ENCODE assay signal across 11 mouse cellular contexts in the genomic region with DNA sequence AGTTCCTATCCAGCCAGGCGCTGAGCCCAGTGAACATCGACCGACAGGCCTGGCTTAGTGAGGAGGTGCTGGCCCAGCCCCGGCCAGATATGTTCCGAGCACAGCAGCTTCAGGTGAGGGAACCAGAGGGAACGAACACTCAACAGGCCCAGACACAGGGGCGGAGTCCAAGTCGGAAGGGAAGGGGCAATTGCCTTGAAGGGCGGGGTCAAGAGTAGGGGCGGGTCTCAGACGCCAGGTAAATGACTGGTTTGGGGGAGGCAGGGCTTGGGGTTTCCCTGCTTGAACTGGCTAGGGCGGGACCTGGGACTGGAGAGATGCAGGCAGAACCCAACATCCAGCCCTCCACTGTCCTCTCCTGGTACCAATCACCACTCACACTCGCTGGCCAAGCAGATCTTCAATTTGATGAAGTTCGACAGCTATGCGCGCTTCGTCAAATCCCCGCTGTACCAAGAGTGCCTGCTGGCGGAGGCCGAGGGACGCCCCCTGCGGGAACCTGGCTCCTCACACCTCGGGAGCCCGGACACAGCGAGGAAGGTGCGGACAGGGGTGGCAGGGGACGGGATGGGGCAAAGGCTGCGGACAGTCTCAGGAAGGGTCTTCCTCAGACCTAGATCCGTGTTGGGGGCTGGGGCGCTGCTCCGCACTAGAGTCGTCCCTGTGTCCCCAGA. TPM values are rescaled to one million over a fixed set of nuclear protein-coding genes. Genes with fewer than 3 reads are reported as not detected.
DNase-seq lines count a peak whose midpoint lies in the region; ATAC-seq and TF ChIP-seq lines count a peak whose summit lies in the region.
"Had no signal": no experiment of that assay in that cellular context is flagged by ENCODE, and none has a peak within 500 bp of the region (broad histone marks: within the 10 kb centered on the region; RNA-seq: fewer than 3 reads in every experiment).

No protein-coding gene starts in this region.

- H3K36me3 ChIP-seq in heart, embryonic 15.5 days: no peaks in the 10 kb centered on the region
- H3K36me3 ChIP-seq in heart, adult 2 months (ENCODE audit: control insufficient read depth, insufficient read depth, low read length): no peaks in the 10 kb centered on the region
- H3K36me3 ChIP-seq in hindbrain, embryonic 12.5 days: no peaks in the 10 kb centered on the region

- H3K9ac ChIP-seq in heart, embryonic 15.5 days: no peak overlapping the region
- H3K9ac ChIP-seq in heart, adult 2 months (ENCODE audit: low read depth, low read length): no peak overlapping the region
- no peak overlapping the region for H3K9ac ChIP-seq in hindbrain, embryonic 12.5 days

- intact Hi-C loops in heart, adult 2 months (cut with DNase I): no loop called here

- peaks cover 4% of the 10 kb centered on the region; the same call in 1 of the 2 replicates for H3K4me1 ChIP-seq in heart, embryonic 15.5 days (replicated peaks)
- no peaks in the 10 kb centered on the region for H3K4me1 ChIP-seq in heart, adult 2 months (ENCODE audit: control insufficient read depth, insufficient read depth, low read length)
- H3K4me1 ChIP-seq in hindbrain, embryonic 12.5 days: peaks cover 10% of the 10 kb centered on the region; the same call in 1 of the 2 replicates

- no peak for DNase-seq in heart, adult 2 months
- peak; percentile 83 for DNase-seq in ES-CJ7 (ENCODE audit: low read depth, low spot score)
- peak; percentile 43 to 61 for DNase-seq in kidney, postnatal 4 days
- no peak for DNase-seq in thymus, postnatal 14 days
- DNase-seq in thymus, postnatal 25 days: no peak
- DNase-seq: adrenal gland, postnatal 25 days; heart, adult 18-20 months had no signal

- 0 out of 2 replicates have a peak overlapping the region, but pooled peaks have one; percentile 18 for H3K4me2 ChIP-seq in heart, embryonic 15.5 days
- 0 out of 2 replicates have a peak overlapping the region, but pooled peaks have one; percentile 4 for H3K4me2 ChIP-seq in hindbrain, embryonic 12.5 days (replicated peaks)

- no peak for TF ChIP-seq CTCF in heart, adult 2 months (IDR thresholded peaks at IDR 0.05)

- TF ChIP-seq POLR2A in heart, adult 2 months (IDR thresholded peaks at IDR 0.05; ENCODE audit: insufficient read depth, low read depth, low read length): no peak

- peaks cover 78% of the 10 kb centered on the region for H3K27me3 ChIP-seq in heart, embryonic 15.5 days
- peaks cover 3% of the 10 kb centered on the region; the same call in 1 of the 2 replicates for H3K27me3 ChIP-seq in heart, adult 2 months (ENCODE audit: control insufficient read depth, insufficient read depth, low read length)
- H3K27me3 ChIP-seq in hindbrain, embryonic 12.5 days: peaks cover 74% of the 10 kb centered on the region
- H3K27me3 ChIP-seq: CH12.LX had no signal

- WGBS in heart, embryonic 15.5 days: 11% methylated on average over 32 of the region's 32 CpGs
- WGBS in heart, adult 2 months: 32% methylated on average over 32 of the region's 32 CpGs
- WGBS in hindbrain, embryonic 12.5 days: 3% methylated on average over 31 of the region's 32 CpGs

- no peak for TF ChIP-seq EP300 in heart, adult 2 months (IDR thresholded peaks at IDR 0.05; ENCODE audit: insufficient read depth, low read depth, low read length)

- no peaks in the 10 kb centered on the region for H3K9me3 ChIP-seq in heart, embryonic 15.5 days (replicated peaks)
- no peaks in the 10 kb centered on the region for H3K9me3 ChIP-seq in hindbrain, embryonic 12.5 days (replicated peaks)

- H3K27ac ChIP-seq in heart, embryonic 15.5 days: no peak overlapping the region
- no peak overlapping the region for H3K27ac ChIP-seq in heart, adult 2 months
- H3K27ac ChIP-seq in hindbrain, embryonic 12.5 days: no peak overlapping the region

- no peak overlapping the region; the same call in 1 of the 2 replicates for H3K4me3 ChIP-seq in heart, embryonic 15.5 days
- H3K4me3 ChIP-seq in heart, adult 2 months: no peak overlapping the region
- peak overlapping the region; percentile 13; the same call in 1 of the 2 replicates for H3K4me3 ChIP-seq in hindbrain, embryonic 12.5 days

- no peaks in the 10 kb centered on the region for H3K79me2 ChIP-seq in heart, adult 2 months (replicated peaks; ENCODE audit: control insufficient read depth, insufficient read depth, low read length)

- no peak for ATAC-seq in heart, embryonic 15.5 days (replicated peaks; ENCODE audit: insufficient number of reproducible peaks, insufficient read depth, low FRiP score, low read depth)
- ATAC-seq in hindbrain, embryonic 12.5 days (ENCODE audit: low FRiP score): no peak
- ATAC-seq in inflammation-experienced regulatory T-cells, adult 6 months: no peak

RNA-seq across cellular contexts. Expression of a gene that starts 9.5 kb away (rescaled TPM):
- 0.42 and 1.9 TPM in 2 replicates for polyA plus RNA-seq in heart, embryonic 15.5 days (2015; fragmentation: Nextera tagmentation; extraction: Ambion mirVana)
- total RNA-seq in heart, adult 2 months (2021): under 1 TPM; 0.23 to 0.73 TPM
- polyA plus RNA-seq in heart, adult 2 months (2012; rRNA removed): 0.97 and 1.9 TPM in 2 replicates
- 0.35 and 0.78 TPM in 2 replicates for polyA plus RNA-seq in hindbrain, embryonic 12.5 days (2016; fragmentation: Nextera tagmentation; extraction: Ambion mirVana)
- 10 to 100 TPM; 61.5 to 73.9 (median 62.9) TPM for polyA plus RNA-seq in inflammation-experienced regulatory T-cells, adult 6 months (2017; shearing (Covaris generic))

RNA-seq across cellular contexts. Expression of a gene that starts 16.5 kb away (rescaled TPM):
- polyA plus RNA-seq in heart, embryonic 15.5 days (2015; fragmentation: Nextera tagmentation; extraction: Ambion mirVana): 71.6 and 88.3 TPM in 2 replicates
- 10 to 100 TPM; 50.5 to 52.2 TPM for total RNA-seq in heart, adult 2 months (2021)
- 52.6 and 83.6 TPM in 2 replicates for polyA plus RNA-seq in heart, adult 2 months (2012; rRNA removed)
- polyA plus RNA-seq in hindbrain, embryonic 12.5 days (2016; fragmentation: Nextera tagmentation; extraction: Ambion mirVana): 88.1 and 92.8 TPM in 2 replicates
- 10 to 100 TPM; 43.9 to 62.8 (median 60.7) TPM for polyA plus RNA-seq in inflammation-experienced regulatory T-cells, adult 6 months (2017; shearing (Covaris generic))

RNA-seq across cellular contexts. Expression of a gene that starts 18.9 kb away (rescaled TPM):
- polyA plus RNA-seq in heart, embryonic 15.5 days (2015; fragmentation: Nextera tagmentation; extraction: Ambion mirVana): not detected in 2 replicates
- total RNA-seq in heart, adult 2 months (2021): not detected
- 0.16 and 0.18 TPM in 2 replicates for polyA plus RNA-seq in heart, adult 2 months (2012; rRNA removed)
- polyA plus RNA-seq in hindbrain, embryonic 12.5 days (2016; fragmentation: Nextera tagmentation; extraction: Ambion mirVana): 0.10 TPM in 1 of 2 replicates, not detected in the other
- polyA plus RNA-seq in inflammation-experienced regulatory T-cells, adult 6 months (2017; shearing (Covaris generic)): under 1 TPM in 1 of 3 experiments, not detected in 2; 0.20 TPM
- total RNA-seq: adrenal gland, postnatal 25 days; CH12.LX; heart, adult 18-20 months had no signal

RNA-seq across cellular contexts. Expression of a gene that starts 36.0 kb away (rescaled TPM):
- polyA plus RNA-seq in heart, embryonic 15.5 days (2015; fragmentation: Nextera tagmentation; extraction: Ambion mirVana): not detected in 2 replicates
- total RNA-seq in heart, adult 2 months (2021): not detected
- polyA plus RNA-seq in heart, adult 2 months (2012; rRNA removed): not detected in 2 replicates
- not detected in 2 replicates for polyA plus RNA-seq in hindbrain, embryonic 12.5 days (2016; fragmentation: Nextera tagmentation; extraction: Ambion mirVana)
- not detected for polyA plus RNA-seq in inflammation-experienced regulatory T-cells, adult 6 months (2017; shearing (Covaris generic))
- total RNA-seq: adrenal gland, postnatal 25 days; CH12.LX; heart, adult 18-20 months had no signal

RNA-seq across cellular contexts. Expression of a gene that starts 47.5 kb away (rescaled TPM):
- polyA plus RNA-seq in heart, embryonic 15.5 days (2015; fragmentation: Nextera tagmentation; extraction: Ambion mirVana): 0.10 and 1.2 TPM in 2 replicates
- not detected for total RNA-seq in heart, adult 2 months (2021)
- polyA plus RNA-seq in heart, adult 2 months (2012; rRNA removed): 0.23 TPM in 1 of 2 replicates, not detected in the other
- polyA plus RNA-seq in hindbrain, embryonic 12.5 days (2016; fragmentation: Nextera tagmentation; extraction: Ambion mirVana): 0.16 TPM in 1 of 2 replicates, not detected in the other
- polyA plus RNA-seq in inflammation-experienced regulatory T-cells, adult 6 months (2017; shearing (Covaris generic)): under 1 TPM in 1 of 3 experiments, not detected in 2; 0.24 TPM
- total RNA-seq: CH12.LX; heart, adult 18-20 months had no signal

Comparison
In these comparisons a context has a peak if more than half of its experiments do, and no peak if none do; other contexts are left out.
1. DNase-seq: peak in ES-CJ7 (single experiment) and kidney, postnatal 4 days (2 of 2); none in heart, adult 2 months (0 of 2), thymus, postnatal 14 days (single experiment) and thymus, postnatal 25 days (single experiment).
2. RNA of a gene that starts 9.5 kb away (polyA plus RNA-seq): 61.5 to 73.9 TPM in inflammation-experienced regulatory T-cells, adult 6 months; 0.97 to 1.9 TPM in heart, adult 2 months, 0.42 to 1.9 TPM in heart, embryonic 15.5 days and 0.35 to 0.78 TPM in hindbrain, embryonic 12.5 days; every median in the first group is over 10 times any median in the second.